Mouse (Mus musculus) intestine, postnatal 0 days (tissue): ENCODE results near the gene Chmp2b. TPM values are rescaled to one million over a fixed set of nuclear protein-coding genes. Genes with fewer than 3 reads are reported as not detected.

ENCODE experiments used
- ATAC-seq: fragments of 200-750 bp; cut with Nextera tagmentation; 2 replicates; pipeline ENCODE4 v1.8.0; 2017; ENCODE audit warnings: mild to moderate bottlenecking, moderate TSS enrichment, moderate library complexity
- H3K27ac ChIP-seq: fragments of 300-500 bp; sonication (generic); 2 replicates; pipeline ENCODE4 v1.5.1; 2014; ENCODE audit warnings: mild to moderate bottlenecking, low read depth, low read length, moderate library complexity
- H3K27me3 ChIP-seq: fragments of 300-500 bp; sonication (generic); replicated peaks from 2 replicates; pipeline ENCODE4 v1.6.1; 2014; ENCODE audit warnings: low read length, mixed read lengths; ENCODE audit not compliant: control insufficient read depth, insufficient read depth
- H3K36me3 ChIP-seq: fragments of 300-500 bp; sonication (generic); 2 replicates; pipeline ENCODE4 v1.6.1; 2014; ENCODE audit warnings: mild to moderate bottlenecking, moderate library complexity; ENCODE audit not compliant: control insufficient read depth, insufficient read depth
- H3K4me1 ChIP-seq: fragments of 300-500 bp; sonication (generic); replicated peaks from 2 replicates; pipeline ENCODE4 v1.6.1; 2014; ENCODE audit warnings: antibody characterized with exemption, low read length, mixed read lengths; ENCODE audit not compliant: control insufficient read depth, insufficient read depth
- H3K4me2 ChIP-seq: fragments of 300-500 bp; sonication (generic); replicated peaks from 2 replicates; pipeline ENCODE4 v1.6.1; 2014; ENCODE audit warnings: low read depth, mild to moderate bottlenecking, moderate library complexity
- H3K4me3 ChIP-seq: fragments of 300-500 bp; sonication (generic); 2 replicates; pipeline ENCODE4 v1.5.1; 2014; ENCODE audit warnings: low read depth, low read length
- H3K9ac ChIP-seq: fragments of 300-500 bp; sonication (generic); 2 replicates; pipeline ENCODE4 v1.6.1; 2014; ENCODE audit warnings: mild to moderate bottlenecking, low read depth, low read length
- H3K9me3 ChIP-seq: fragments of 300-500 bp; sonication (generic); 2 replicates; pipeline ENCODE4 v1.6.1; 2016; ENCODE audit warnings: mixed run types; ENCODE audit not compliant: control insufficient read depth
- CTCF ChIP-seq: sonication (generic); IDR thresholded peaks from 2 replicates; pipeline ENCODE4 v1.5.1; 2016; ENCODE audit warnings: low read depth, mild to moderate bottlenecking, control low read depth, antibody characterized with exemption, moderate library complexity
- WGBS: fragments of 180-500 bp; shearing (Covaris S2); extraction: QIAGEN DNeasy Blood & Tissue Kit; methylation state at CpG from one replicate; pipeline ENCODE4 v1.1.7; 2014; 5-methylcytosine and 5-hydroxymethylcytosine counted together
- polyA plus RNA-seq: library from polyadenylated mRNA; unstranded; fragments of >200 nt; fragmentation: Nextera tagmentation; extraction: Ambion mirVana; gene quantifications from 2 replicates; pipeline ENCODE4 v1.2.1, GENCODE M21; 2015

Gene Chmp2b
- polyA plus RNA-seq, 1 experiment from 2014 or later: 190 TPM

DNA sequence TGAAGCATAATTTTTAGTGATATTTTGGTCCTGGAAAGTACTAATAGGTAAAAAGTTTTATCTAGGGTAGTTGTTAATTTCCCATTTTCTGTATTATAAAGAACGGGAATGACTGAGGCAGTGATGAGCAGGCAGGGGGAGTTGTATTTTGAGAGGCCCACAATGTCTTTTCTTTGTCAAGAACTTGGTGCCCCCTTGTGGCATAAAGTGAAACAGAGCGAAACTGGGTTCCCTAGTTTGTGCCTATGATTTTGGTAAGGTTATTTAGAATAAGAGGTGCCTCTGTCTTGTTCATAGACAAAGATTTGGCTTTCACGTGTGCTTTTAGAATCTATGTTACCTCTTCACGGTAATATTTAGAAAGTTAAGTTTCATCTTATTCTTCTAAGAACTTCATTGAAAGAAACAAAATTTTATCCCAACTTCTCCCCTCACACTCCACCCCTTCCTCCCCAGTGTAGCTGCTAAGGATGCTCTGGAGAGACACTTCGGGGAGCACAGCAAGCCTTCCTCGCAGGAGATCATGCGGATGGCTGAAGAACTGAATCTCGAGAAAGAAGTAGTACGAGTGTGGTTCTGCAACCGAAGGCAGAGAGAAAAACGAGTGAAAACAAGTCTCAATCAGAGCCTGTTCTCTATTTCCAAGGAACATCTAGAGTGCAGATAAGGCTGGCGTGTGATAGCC, 29.1 kb downstream of the Chmp2b start:
- WGBS: 35% methylated on average over 12 of the region's 12 CpGs
- Histone ChIP-seq H3K27me3 (no peaks in the 10 kb centered on the region), H3K36me3 (peaks cover 6% of the 10 kb centered on the region; the same call in 1 of the 2 replicates), H3K9me3 (no peaks in the 10 kb centered on the region), H3K4me3 (no peak overlapping the region), H3K27ac (no peak overlapping the region), H3K4me2 (no peak overlapping the region), H3K9ac (no peak overlapping the region), H3K4me1 (no peaks in the 10 kb centered on the region)
- ATAC-seq: no peak
- TF ChIP-seq CTCF: peak; percentile 71

DNA sequence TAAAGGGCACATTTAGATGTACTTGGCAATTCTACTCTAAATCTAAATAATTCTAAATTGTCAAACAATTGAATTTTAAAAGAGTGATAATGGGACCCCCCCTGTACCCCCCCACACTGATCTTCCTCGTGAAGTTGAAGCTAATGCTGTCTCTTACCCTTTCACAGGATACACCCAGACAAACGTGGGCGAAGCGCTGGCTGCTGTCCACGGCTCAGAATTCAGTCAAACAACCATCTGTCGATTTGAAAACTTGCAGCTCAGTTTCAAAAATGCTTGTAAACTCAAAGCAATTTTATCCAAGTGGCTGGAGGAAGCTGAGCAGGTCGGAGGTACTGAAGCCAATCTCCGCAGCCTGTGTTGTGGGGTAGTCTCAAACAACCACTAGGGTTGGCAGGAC, 30.9 kb downstream of the Chmp2b start:
- H3K36me3 ChIP-seq: no peaks in the 10 kb centered on the region
- no peak for TF ChIP-seq CTCF
- no peak overlapping the region for H3K4me3 ChIP-seq
- no peaks in the 10 kb centered on the region for H3K4me1 ChIP-seq
- no peak for ATAC-seq
- no peaks in the 10 kb centered on the region for H3K9me3 ChIP-seq
- no peaks in the 10 kb centered on the region for H3K27me3 ChIP-seq
- H3K4me2 ChIP-seq: no peak overlapping the region
- H3K9ac ChIP-seq: no peak overlapping the region
- H3K27ac ChIP-seq: no peak overlapping the region
- WGBS: 55% methylated on average over 8 of the region's 8 CpGs

DNA sequence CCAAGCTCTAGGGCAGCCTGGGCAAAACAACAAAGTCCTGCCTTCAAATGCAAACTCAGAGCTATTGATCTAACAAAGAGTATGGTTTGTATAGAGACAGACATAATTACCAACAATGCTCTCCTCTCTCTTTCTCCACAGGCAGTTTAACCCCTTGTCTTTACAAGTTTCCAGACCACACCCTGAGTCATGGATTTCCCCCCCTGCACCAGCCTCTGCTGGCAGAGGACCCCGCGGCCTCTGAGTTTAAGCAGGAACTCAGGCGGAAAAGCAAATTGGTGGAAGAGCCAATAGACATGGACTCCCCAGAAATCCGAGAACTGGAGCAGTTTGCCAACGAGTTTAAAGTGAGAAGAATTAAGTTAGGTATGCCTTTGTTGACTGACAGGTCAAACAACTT, 32.9 kb downstream of the Chmp2b start:
- no peaks in the 10 kb centered on the region for H3K36me3 ChIP-seq
- TF ChIP-seq CTCF: no peak
- H3K9ac ChIP-seq: no peak overlapping the region
- H3K4me2 ChIP-seq: no peak overlapping the region
- no peaks in the 10 kb centered on the region for H3K27me3 ChIP-seq
- no peaks in the 10 kb centered on the region for H3K9me3 ChIP-seq
- no peak overlapping the region for H3K27ac ChIP-seq
- WGBS: 31% methylated on average over 5 of the region's 5 CpGs
- H3K4me3 ChIP-seq: no peak overlapping the region
- H3K4me1 ChIP-seq: no peaks in the 10 kb centered on the region
- ATAC-seq: no peak

DNA sequence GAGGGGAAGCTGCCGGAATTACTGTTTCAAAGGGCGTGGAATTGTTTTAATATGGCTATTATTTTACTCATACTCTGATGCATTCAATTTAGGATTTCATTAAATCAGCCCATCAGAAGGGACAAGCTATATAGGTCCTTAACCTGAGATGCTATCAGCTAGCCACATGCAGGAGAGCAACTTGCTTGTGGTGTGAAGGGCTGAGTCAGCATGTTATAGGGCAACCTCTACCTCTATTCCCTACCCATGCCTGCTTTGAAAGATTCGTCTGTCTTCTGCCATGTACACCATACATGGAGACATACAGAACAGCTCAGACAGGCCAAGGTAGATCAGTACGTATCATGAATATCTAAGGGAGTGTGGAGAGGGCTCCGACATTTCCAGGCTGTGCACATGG, 35.8 kb downstream of the Chmp2b start:
- no peak for TF ChIP-seq CTCF
- Histone ChIP-seq H3K36me3 (no peaks in the 10 kb centered on the region), H3K27ac (no peak overlapping the region), H3K4me2 (no peak overlapping the region), H3K4me1 (no peaks in the 10 kb centered on the region), H3K4me3 (no peak overlapping the region), H3K9ac (no peak overlapping the region), H3K27me3 (no peaks in the 10 kb centered on the region), H3K9me3 (no peaks in the 10 kb centered on the region)
- ATAC-seq: no peak
- WGBS: 86% methylated on average over 5 of the region's 5 CpGs

DNA sequence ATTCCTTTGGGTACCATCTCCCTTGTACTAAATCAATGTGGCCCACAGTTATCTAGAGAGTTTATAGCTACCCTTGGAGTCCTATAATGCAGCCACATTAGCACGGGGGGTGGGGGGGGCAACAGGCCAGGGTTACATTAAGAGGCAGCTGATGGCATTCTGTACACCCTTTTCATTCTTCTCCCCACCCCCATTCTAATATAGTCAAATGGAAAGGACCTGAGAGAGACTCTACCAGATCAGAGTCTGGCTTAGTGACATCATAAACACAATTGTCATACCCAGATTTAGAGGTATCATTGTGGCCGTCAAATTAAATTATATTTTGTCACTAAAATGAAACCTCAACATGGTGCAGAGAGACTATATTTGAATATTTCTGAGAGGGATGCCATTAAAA, 36.5 kb downstream of the Chmp2b start:
- Histone ChIP-seq H3K4me3 (no peak overlapping the region), H3K27ac (no peak overlapping the region), H3K4me1 (no peaks in the 10 kb centered on the region), H3K9ac (no peak overlapping the region), H3K27me3 (no peaks in the 10 kb centered on the region), H3K4me2 (no peak overlapping the region), H3K9me3 (no peaks in the 10 kb centered on the region), H3K36me3 (no peaks in the 10 kb centered on the region)
- TF ChIP-seq CTCF: no peak
- WGBS: 90% methylated on average over 2 of the region's 2 CpGs
- ATAC-seq: no peak

DNA sequence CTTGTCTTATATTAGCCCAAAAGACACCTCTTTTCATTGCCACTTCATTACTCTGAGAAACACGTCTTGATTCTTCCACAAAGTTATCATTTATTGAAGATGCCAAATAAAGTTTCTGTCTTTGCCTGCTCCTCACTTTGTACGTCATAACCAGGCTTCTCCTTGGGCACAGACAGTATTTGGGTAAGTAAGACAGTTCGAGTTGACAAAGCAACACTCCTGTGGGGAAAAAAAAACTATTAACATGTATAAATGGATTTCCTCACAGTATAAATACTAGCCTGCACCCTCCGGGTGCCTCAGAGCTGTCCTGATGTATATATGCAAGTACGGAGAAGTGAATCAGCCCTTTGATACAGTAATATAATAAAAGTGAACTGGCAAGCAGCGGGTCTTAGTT, 42.3 kb downstream of the Chmp2b start, which contains the start of gene Pou1f1:
Gene Pou1f1, plus strand, starts transcription at position 301 of the 400 bp plus-strand sequence.
- H3K4me1 ChIP-seq: no peaks in the 10 kb centered on the region
- no peak within 1 kb of the TSS for H3K4me2 ChIP-seq
- 60% methylated on average over 6 of the region's 6 CpGs for whole genome bisulfite sequencing
- no peak for TF ChIP-seq CTCF
- H3K4me3 ChIP-seq: no peak within 1 kb of the TSS
- no peak for ATAC-seq
- H3K27ac ChIP-seq: no peak within 1 kb of the TSS
- no peaks in the 10 kb centered on the region for H3K9me3 ChIP-seq
- no peak within 1 kb of the TSS for H3K9ac ChIP-seq
- no peaks in the 10 kb centered on the region for H3K36me3 ChIP-seq
- no peaks in the 10 kb centered on the region for H3K27me3 ChIP-seq

DNA sequence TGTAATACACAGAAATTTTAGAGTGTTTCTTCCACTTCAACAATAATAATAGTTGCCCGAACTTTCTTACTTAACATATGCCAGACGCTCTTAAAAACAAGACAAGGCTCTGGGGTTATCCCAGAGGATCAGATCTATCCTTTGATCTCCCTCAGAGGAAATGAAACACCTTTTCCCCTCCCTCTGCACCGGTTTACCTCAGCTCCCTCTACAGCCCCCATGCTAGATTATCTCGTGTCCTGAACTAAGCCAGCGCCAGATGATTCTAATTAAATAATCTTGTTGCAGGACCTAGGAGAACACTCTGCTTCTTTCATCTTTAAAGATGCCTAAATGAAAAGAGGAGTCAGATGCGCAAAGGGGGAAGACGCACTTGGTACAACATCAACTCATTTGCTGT, 48.3 kb downstream of the Chmp2b start:
- Histone ChIP-seq H3K9ac (no peak overlapping the region), H3K9me3 (no peaks in the 10 kb centered on the region), H3K27ac (no peak overlapping the region), H3K4me3 (no peak overlapping the region), H3K4me1 (no peaks in the 10 kb centered on the region), H3K4me2 (no peak overlapping the region), H3K27me3 (no peaks in the 10 kb centered on the region), H3K36me3 (no peaks in the 10 kb centered on the region)
- WGBS: 74% methylated on average over 7 of the region's 7 CpGs
- ATAC-seq: no peak
- no peak for TF ChIP-seq CTCF
